Mouse (Mus musculus): ENCODE measurements around the gene Lipn.

The Lipn gene

DNA sequence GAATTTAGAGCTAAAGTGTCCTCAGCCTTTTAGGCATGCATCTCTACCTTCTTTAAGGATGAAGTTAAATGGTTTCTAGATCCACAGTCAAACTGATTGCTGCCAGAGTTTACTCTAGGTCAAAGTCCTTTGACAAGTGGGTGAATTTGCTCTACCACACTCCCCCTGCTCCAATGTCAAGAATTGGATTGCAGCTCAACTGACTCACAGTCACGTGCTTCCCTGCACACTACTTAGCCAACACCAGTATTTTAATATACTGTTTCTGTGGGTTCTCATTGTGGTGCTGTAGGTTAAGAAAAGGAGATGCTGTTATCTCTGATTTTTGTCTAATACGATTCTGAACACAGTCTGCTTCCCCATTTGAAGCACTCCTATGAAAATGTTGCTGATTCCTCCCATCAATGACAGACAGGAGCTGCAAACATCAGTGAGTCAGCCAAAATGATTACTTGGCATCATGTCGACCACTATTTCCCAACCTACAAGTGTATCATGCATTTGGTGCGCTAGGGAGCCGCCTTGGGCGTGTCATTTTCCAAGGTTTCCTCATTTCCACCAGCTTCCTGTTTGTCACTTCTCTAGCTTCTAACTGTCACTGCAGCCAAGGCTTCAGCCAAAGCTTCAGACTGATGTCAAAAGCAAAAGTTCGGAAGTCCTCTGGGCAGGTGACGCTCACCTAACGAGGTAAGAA is at the start of gene Lipn:
Gene Lipn, plus strand, starts transcription at position 580 of the 694 bp plus-strand sequence.
- DNase-seq (ENCODE audit: low read depth), result no peak

GRCm38 (mm10) chr19:34021440-34022172 is 45.6 kb upstream of the Lipn start:
- no peak for DNase-seq (ENCODE audit: low read depth)

- no peak for DNase-seq (ENCODE audit: low read depth)
Measured at GRCm38 (mm10) chr19:34022759-34023158, 44.4 kb upstream of the Lipn start.

DNA sequence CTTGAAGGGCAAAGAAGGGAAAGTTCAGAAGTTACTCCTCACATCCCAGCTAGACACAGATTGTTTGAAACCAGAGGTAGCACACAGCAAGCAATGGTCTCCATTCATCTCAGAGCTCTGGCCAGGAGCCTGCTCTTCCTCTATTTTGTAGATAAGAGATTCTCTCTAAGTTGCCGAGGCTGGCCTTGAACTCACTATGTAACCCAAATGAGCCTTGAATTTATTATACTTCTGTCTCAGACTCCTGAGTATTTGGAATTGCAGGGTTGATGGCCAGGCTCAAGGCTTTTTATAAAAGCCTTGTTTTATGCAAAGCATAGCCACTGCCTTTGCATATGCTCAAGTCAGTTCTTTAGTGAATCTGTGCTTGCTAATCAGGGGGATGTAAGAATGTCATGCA is 27.4 kb upstream of the Lipn start:
- DNase-seq (ENCODE audit: low read depth), result no peak

- DNase-seq (ENCODE audit: low read depth), result no peak
Measured at GRCm38 (mm10) chr19:34043008-34043407, 24.1 kb upstream of the Lipn start.

DNA sequence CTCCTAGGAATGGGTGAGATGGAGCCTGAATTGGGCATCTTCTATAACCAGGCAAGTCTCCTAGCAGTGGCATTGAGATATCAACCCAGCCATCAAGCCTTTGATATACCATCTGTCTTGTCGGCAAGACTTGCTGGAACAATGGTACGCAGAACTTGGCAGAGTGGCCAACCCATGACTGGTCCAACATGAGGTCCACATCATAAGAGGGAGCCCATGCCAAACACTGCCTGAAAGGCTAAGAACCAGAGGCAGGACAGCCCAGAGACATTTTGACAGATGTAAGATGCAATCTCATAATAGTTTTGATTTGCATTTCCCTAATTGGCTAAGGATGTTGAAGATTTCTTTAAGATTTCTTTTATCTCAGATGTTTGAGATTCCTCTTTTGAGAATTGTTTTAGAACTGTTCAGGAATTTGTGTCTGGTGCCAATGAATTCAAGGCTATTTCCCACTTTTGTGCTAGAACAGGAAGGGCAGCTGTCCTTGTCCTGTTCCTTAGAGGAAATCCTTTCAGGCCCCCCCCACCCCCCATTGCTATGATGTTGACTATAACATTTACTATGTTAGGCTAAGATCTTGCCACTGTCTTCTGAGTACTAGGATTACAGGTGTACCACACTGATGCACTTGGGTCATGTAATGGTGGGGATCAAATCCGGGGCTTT is 17.7 kb upstream of the Lipn start:
- no peak for DNase-seq (ENCODE audit: low read depth)

- no peak for DNase-seq (ENCODE audit: low read depth)
Measured at GRCm38 (mm10) chr19:34051502-34051901, 15.7 kb upstream of the Lipn start.

DNA sequence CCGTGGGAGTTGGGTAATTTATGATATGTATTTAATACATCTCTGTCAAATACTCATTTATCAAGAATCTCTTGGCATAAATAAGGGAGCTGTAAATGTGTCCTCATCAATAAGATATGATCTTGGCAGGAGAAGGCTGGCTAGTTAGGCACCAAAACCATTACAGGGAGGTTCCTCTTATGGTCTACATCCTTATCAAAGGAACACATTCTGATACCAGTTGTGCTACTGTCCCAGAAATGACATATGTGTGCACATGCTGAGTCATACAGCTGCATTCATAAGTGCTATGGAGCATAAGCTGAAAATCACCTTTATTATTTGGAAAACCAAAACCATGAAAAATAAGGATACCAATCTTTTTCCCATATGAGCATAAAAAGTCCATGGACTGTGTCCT is 3.6 kb upstream of the Lipn start:
- no peak for DNase-seq (ENCODE audit: low read depth)

- DNase-seq (ENCODE audit: low read depth), result no peak
Measured at GRCm38 (mm10) chr19:34064059-34064458, 3.1 kb upstream of the Lipn start.

DNA sequence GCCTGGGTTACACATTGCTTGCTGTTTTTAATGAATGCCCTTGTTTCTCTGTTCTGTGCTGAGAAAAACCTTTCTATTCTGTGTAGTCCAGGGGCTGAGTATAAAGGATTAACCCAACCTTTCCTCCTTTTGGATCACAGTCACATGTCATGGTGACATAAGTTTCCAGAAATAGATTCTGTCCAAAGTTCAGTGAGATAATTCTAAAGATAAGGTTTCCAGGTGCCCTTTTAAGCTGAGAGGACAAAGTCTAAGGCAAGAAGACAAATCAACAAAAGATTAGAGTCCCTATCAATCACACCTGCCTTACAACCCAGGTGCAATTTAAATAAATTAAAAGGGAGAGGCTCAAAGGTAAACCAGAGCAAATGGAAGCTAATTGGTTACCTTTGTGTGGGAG is 7.1 kb downstream of the Lipn start:
- no peak for DNase-seq (ENCODE audit: low read depth)

- DNase-seq (ENCODE audit: low read depth), result no peak
Measured at GRCm38 (mm10) chr19:34078130-34078529, 11.0 kb downstream of the Lipn start.

GRCm38 (mm10) chr19:34089011-34089680 is 22.0 kb downstream of the Lipn start:
- DNase-seq (ENCODE audit: low read depth), result no peak

DNA sequence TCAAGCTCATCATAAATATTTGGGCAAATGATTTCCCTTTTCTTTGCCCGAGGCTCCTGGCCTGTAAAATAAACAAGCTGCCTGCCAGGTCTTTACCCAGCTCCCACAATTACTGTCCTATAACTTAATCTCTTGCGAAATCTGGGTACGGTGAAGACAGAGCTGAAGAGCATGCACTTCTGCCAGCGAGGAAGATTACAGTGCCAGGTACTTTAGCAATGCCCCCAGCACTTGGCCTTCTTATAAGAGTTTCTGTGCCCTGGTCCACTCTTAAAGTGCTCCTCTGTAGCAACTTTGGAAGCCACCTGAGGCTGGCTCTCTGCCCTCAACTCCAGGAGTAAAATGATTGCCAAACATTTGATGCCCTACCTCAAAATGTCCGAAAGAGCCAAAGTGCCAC is 28.2 kb downstream of the Lipn start:
- no peak for DNase-seq (ENCODE audit: low read depth)

GRCm38 (mm10) chr19:34096228-34096627 is 29.1 kb downstream of the Lipn start:
- DNase-seq (ENCODE audit: low read depth), result no peak

DNA sequence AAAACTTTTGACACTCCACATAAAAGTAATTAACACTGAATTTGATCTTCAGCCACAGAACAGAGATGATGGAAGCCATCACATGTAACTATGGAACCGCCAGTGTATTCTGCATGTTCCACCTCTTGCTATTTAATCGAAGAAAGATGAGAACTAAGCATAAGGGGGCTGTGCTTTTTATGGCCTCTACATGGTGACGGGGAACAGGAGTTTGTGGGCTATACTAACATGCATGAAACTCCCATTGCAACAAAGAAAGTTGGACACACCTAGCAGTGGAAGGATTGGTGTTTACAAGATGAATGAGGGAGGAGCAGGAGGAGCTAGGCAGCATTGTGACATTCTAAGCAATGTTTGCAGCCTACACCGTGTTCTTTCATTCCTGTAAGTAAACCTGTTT is 33.5 kb downstream of the Lipn start, which contains the start of gene Lipm:
Gene Lipm, plus strand, starts transcription at position 301 of the 400 bp plus-strand sequence.
- no peak for DNase-seq (ENCODE audit: low read depth)

- no peak for DNase-seq (ENCODE audit: low read depth)
Measured at GRCm38 (mm10) chr19:34101888-34102287, 34.7 kb downstream of the Lipn start.

DNA sequence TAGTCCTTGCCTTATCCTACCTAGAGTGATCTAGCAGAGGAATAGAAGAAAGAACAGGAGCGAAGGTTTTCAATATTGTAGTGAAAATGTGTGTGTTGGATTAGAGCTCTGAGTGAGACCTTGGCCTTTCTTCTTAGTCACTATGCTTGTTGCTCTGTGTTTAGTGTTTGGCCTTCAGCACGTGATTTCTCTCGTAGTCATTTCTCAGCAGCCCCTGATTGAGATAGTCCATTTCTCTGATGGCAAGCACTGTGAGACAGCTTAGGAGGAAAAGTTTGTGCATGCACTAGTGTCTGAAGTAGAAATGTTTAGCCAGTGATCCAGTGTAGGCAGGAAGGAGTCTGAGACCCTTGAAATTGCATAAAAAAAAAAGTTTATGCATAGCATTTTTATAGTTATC is 37.7 kb downstream of the Lipn start:
- DNase-seq (ENCODE audit: low read depth), result no peak

GRCm38 (mm10) chr19:34119102-34119501 is 51.9 kb downstream of the Lipn start:
- no peak for DNase-seq (ENCODE audit: low read depth)

- no peak for DNase-seq (ENCODE audit: low read depth)
Measured at GRCm38 (mm10) chr19:34119653-34120052, 52.5 kb downstream of the Lipn start.

- DNase-seq (ENCODE audit: low read depth), result no peak
Measured at GRCm38 (mm10) chr19:34120107-34120731, 53.1 kb downstream of the Lipn start.
